Comparison of ENCODE assay signal across 22 mouse cellular contexts in genomic region chr13:42518686-42519085, GRCm38 (mm10).
A peak's percentile ranks its signal among the peaks of the same experiment; 100 is the strongest.
DNase-seq lines count a peak whose midpoint lies in the region; ATAC-seq and TF ChIP-seq lines count a peak whose summit lies in the region.
"Had no signal": no experiment of that assay in that cellular context is flagged by ENCODE, and none has a peak within 500 bp of the region (broad histone marks: within the 10 kb centered on the region; RNA-seq: fewer than 3 reads in every experiment).

No protein-coding gene starts in this region.

- no peak overlapping the region for H3K9ac ChIP-seq in heart, adult 2 months (ENCODE audit: low read depth, low read length)
- no peak overlapping the region for H3K9ac ChIP-seq in lung, postnatal 0 days (replicated peaks; ENCODE audit: low read depth)
- H3K9ac ChIP-seq: embryonic facial prominence, embryonic 13.5 days; heart, embryonic 12.5 days; hindbrain, embryonic 15.5 days had no signal

- peak overlapping the region; percentile 37; the same call in 1 of the 2 replicates for H3K27ac ChIP-seq in heart, adult 2 months
- H3K27ac ChIP-seq in lung, postnatal 0 days (ENCODE audit: low read length), result no peak overlapping the region
- H3K27ac ChIP-seq: embryonic facial prominence, embryonic 13.5 days; hindbrain, embryonic 15.5 days had no signal

- TF ChIP-seq POLR2A in heart, adult 2 months (IDR thresholded peaks at IDR 0.05; ENCODE audit: insufficient read depth, low read depth, low read length), result no peak

- intact Hi-C loops in heart, adult 2 months (cut with DNase I), result no loop called here
- intact Hi-C loops in left cerebral cortex, postnatal 14 days (cut with DNase I), result no loop called here

- 50% methylated on average over 4 of the region's 4 CpGs for WGBS in heart, adult 2 months
- WGBS in lung, postnatal 0 days, result 38% methylated on average over 4 of the region's 4 CpGs

- no peaks in the 10 kb centered on the region for H3K36me3 ChIP-seq in heart, adult 2 months (ENCODE audit: control insufficient read depth, insufficient read depth, low read length)
- H3K36me3 ChIP-seq in lung, postnatal 0 days (ENCODE audit: insufficient read depth, low read length), result no peaks in the 10 kb centered on the region
- H3K36me3 ChIP-seq: embryonic facial prominence, embryonic 13.5 days; heart, embryonic 12.5 days; hindbrain, embryonic 15.5 days had no signal

- H3K27me3 ChIP-seq in heart, adult 2 months (ENCODE audit: control insufficient read depth, insufficient read depth, low read length), result no peaks in the 10 kb centered on the region
- no peaks in the 10 kb centered on the region for H3K27me3 ChIP-seq in lung, postnatal 0 days (replicated peaks; ENCODE audit: insufficient read depth, low read length)
- H3K27me3 ChIP-seq: CH12.LX; embryonic facial prominence, embryonic 13.5 days; heart, embryonic 12.5 days; hindbrain, embryonic 15.5 days; Patski had no signal

- no peak overlapping the region for H3K4me3 ChIP-seq in heart, adult 2 months
- H3K4me3 ChIP-seq in lung, postnatal 0 days (ENCODE audit: low read depth, low read length), result no peak overlapping the region
- H3K4me3 ChIP-seq: embryonic facial prominence, embryonic 13.5 days; heart, embryonic 12.5 days; hindbrain, embryonic 15.5 days had no signal

- H3K9me3 ChIP-seq in lung, postnatal 0 days (ENCODE audit: low read length), result no peaks in the 10 kb centered on the region
- H3K9me3 ChIP-seq: embryonic facial prominence, embryonic 13.5 days; heart, embryonic 12.5 days; hindbrain, embryonic 15.5 days had no signal

- no peak for TF ChIP-seq EP300 in heart, adult 2 months (IDR thresholded peaks at IDR 0.05; ENCODE audit: insufficient read depth, low read depth, low read length)
- TF ChIP-seq EP300 in lung, postnatal 0 days (IDR thresholded peaks at IDR 0.05), result peak; percentile 17; the same call in 1 of the 2 replicates

- no peak overlapping the region for H3K4me2 ChIP-seq in lung, postnatal 0 days (replicated peaks; ENCODE audit: low read depth, low read length)
- H3K4me2 ChIP-seq: embryonic facial prominence, embryonic 13.5 days; heart, embryonic 12.5 days; hindbrain, embryonic 15.5 days had no signal

- no peak for ATAC-seq in lung, postnatal 0 days
- ATAC-seq: activated CD4-positive, CD25-positive, alpha-beta regulatory T cell, adult 4 months; forebrain, embryonic 14.5 days; Patski had no signal

- H3K4me1 ChIP-seq in heart, adult 2 months (ENCODE audit: control insufficient read depth, insufficient read depth, low read length), result peaks cover 2% of the 10 kb centered on the region; the same call in 1 of the 2 replicates
- H3K4me1 ChIP-seq in lung, postnatal 0 days (ENCODE audit: insufficient read depth, low read depth, low read length), result no peaks in the 10 kb centered on the region
- H3K4me1 ChIP-seq: embryonic facial prominence, embryonic 13.5 days; hindbrain, embryonic 15.5 days had no signal

- no peak for DNase-seq in heart, adult 2 months
- no peak for DNase-seq in heart, adult 18-20 months
- peak; percentile 14 for DNase-seq in kidney, postnatal 10 days
- DNase-seq in kidney, postnatal 14 days, result no peak
- DNase-seq in lung, postnatal 0 days (ENCODE audit: low spot score), result peak; percentile 9
- peak; percentile 46 for DNase-seq in lung, postnatal 36 days
- no peak for DNase-seq in spleen, adult 12 weeks (ENCODE audit: low spot score)
- DNase-seq in left cerebral cortex, postnatal 14 days (ENCODE audit: low spot score in 2 of 2), result no peak
- DNase-seq: adrenal gland, postnatal 14 days; cerebellum, adult 11-12 months; cerebellum, adult 9-11 months; cerebellum, postnatal 36 days; gastrocnemius, postnatal 36 days; heart, adult 11 months; heart, postnatal 36 days had no signal

- H3K79me2 ChIP-seq in heart, adult 2 months (replicated peaks; ENCODE audit: control insufficient read depth, insufficient read depth, low read length), result no peaks in the 10 kb centered on the region

- no peak for TF ChIP-seq CTCF in heart, adult 2 months (IDR thresholded peaks at IDR 0.05)
- TF ChIP-seq CTCF in lung, postnatal 0 days (IDR thresholded peaks at IDR 0.05), result no peak

Comparison
In these comparisons a context has a peak if more than half of its experiments do, and no peak if none do; other contexts are left out.
1. DNase-seq: peak in kidney, postnatal 10 days (single experiment), lung, postnatal 0 days (single experiment) and lung, postnatal 36 days (single experiment); none in heart, adult 2 months (0 of 2), heart, adult 18-20 months (0 of 2), kidney, postnatal 14 days (single experiment), spleen, adult 12 weeks (single experiment) and left cerebral cortex, postnatal 14 days (0 of 2).